Mouse (Mus musculus): ENCODE results near the gene Bnip2.

Bnip2 gene

GRCm38 (mm10) chr9:69989303-69990121 lies at the start of gene Bnip2:
Gene Bnip2, plus strand, starts transcription at chr9:69989466.
- peak; percentile 80 for DNase-seq (ENCODE audit: low read depth, low spot score)

- DNase-seq (ENCODE audit: low read depth, low spot score) = no peak
Observed at GRCm38 (mm10) chr9:69940839-69941490, 48.3 kb upstream of the Bnip2 start.

GRCm38 (mm10) chr9:69941556-69941955 lies 47.7 kb upstream of the Bnip2 start:
- DNase-seq (ENCODE audit: low read depth, low spot score) = no peak

GRCm38 (mm10) chr9:69948964-69949363 lies 40.3 kb upstream of the Bnip2 start:
- DNase-seq (ENCODE audit: low read depth, low spot score) = no peak

- no peak for DNase-seq (ENCODE audit: low read depth, low spot score)
Observed at GRCm38 (mm10) chr9:69949641-69950040, 39.6 kb upstream of the Bnip2 start.

- DNase-seq (ENCODE audit: low read depth, low spot score) = no peak
Observed at GRCm38 (mm10) chr9:69961007-69961406, 28.3 kb upstream of the Bnip2 start.

GRCm38 (mm10) chr9:69964370-69964769 lies 24.9 kb upstream of the Bnip2 start:
- DNase-seq (ENCODE audit: low read depth, low spot score) = no peak

- no peak for DNase-seq (ENCODE audit: low read depth, low spot score)
Observed at GRCm38 (mm10) chr9:69985526-69985925, 3.7 kb upstream of the Bnip2 start.

- DNase-seq (ENCODE audit: low read depth, low spot score) = no peak
Observed at GRCm38 (mm10) chr9:69986063-69986462, 3.2 kb upstream of the Bnip2 start.

- no peak for DNase-seq (ENCODE audit: low read depth, low spot score)
Observed at GRCm38 (mm10) chr9:69986571-69986970, 2.7 kb upstream of the Bnip2 start.

- peak; percentile 40 for DNase-seq (ENCODE audit: low read depth, low spot score)
Observed at GRCm38 (mm10) chr9:69987579-69987978, 1.7 kb upstream of the Bnip2 start.

GRCm38 (mm10) chr9:69988706-69989302 lies 462 bp upstream of the Bnip2 start:
- DNase-seq (ENCODE audit: low read depth, low spot score) = no peak

- no peak for DNase-seq (ENCODE audit: low read depth, low spot score)
Observed at GRCm38 (mm10) chr9:69990346-69990745, 1.1 kb downstream of the Bnip2 start.

- DNase-seq (ENCODE audit: low read depth, low spot score) = no peak
Observed at GRCm38 (mm10) chr9:69992841-69993277, 3.6 kb downstream of the Bnip2 start.

- DNase-seq (ENCODE audit: low read depth, low spot score) = no peak
Observed at GRCm38 (mm10) chr9:69993479-69993878, 4.2 kb downstream of the Bnip2 start.

GRCm38 (mm10) chr9:69994547-69994946 lies 5.3 kb downstream of the Bnip2 start:
- no peak for DNase-seq (ENCODE audit: low read depth, low spot score)

GRCm38 (mm10) chr9:69999318-69999717 lies 10.1 kb downstream of the Bnip2 start:
- no peak for DNase-seq (ENCODE audit: low read depth, low spot score)

- DNase-seq (ENCODE audit: low read depth, low spot score) = no peak
Observed at GRCm38 (mm10) chr9:70003516-70003915, 14.2 kb downstream of the Bnip2 start.

- DNase-seq (ENCODE audit: low read depth, low spot score) = no peak
Observed at GRCm38 (mm10) chr9:70006984-70007383, 17.7 kb downstream of the Bnip2 start.

GRCm38 (mm10) chr9:70007506-70008248 lies 18.4 kb downstream of the Bnip2 start:
- DNase-seq (ENCODE audit: low read depth, low spot score) = no peak

- no peak for DNase-seq (ENCODE audit: low read depth, low spot score)
Observed at GRCm38 (mm10) chr9:70009754-70010304, 20.6 kb downstream of the Bnip2 start.
